Mouse (Mus musculus) stomach, embryonic 14.5 days (tissue): Measurements from ENCODE around the gene Ror2. TPM values are rescaled to one million over a fixed set of nuclear protein-coding genes. Genes with fewer than 3 reads are reported as not detected.

ENCODE experiments used
- ATAC-seq: fragments of 200-750 bp; cut with Nextera tagmentation; 2 replicates; pipeline ENCODE4 v1.8.0; 2017; ENCODE audit warnings: low read depth, moderate TSS enrichment; ENCODE audit not compliant: insufficient number of reproducible peaks, insufficient read depth, low FRiP score
- H3K27ac ChIP-seq: fragments of 300-500 bp; sonication (generic); 2 replicates; pipeline ENCODE4 v1.5.1; 2014; ENCODE audit warnings: mild to moderate bottlenecking, low read length, moderate library complexity, mixed read lengths
- H3K27me3 ChIP-seq: fragments of 300-500 bp; sonication (generic); 2 replicates; pipeline ENCODE4 v1.6.1; 2014; ENCODE audit warnings: low read length, control low read depth, mixed read lengths; ENCODE audit not compliant: control insufficient read depth, insufficient read depth
- H3K36me3 ChIP-seq: fragments of 300-500 bp; sonication (generic); 2 replicates; pipeline ENCODE4 v1.6.1; 2014; ENCODE audit warnings: mild to moderate bottlenecking, control low read depth, low read length, moderate library complexity, mixed read lengths; ENCODE audit not compliant: control insufficient read depth, insufficient read depth
- H3K4me1 ChIP-seq: fragments of 300-500 bp; sonication (generic); 2 replicates; pipeline ENCODE4 v1.6.1; 2014; ENCODE audit warnings: low read length, control low read depth, mixed read lengths; ENCODE audit not compliant: control insufficient read depth, insufficient read depth
- H3K4me2 ChIP-seq: fragments of 300-500 bp; sonication (generic); replicated peaks from 2 replicates; pipeline ENCODE4 v1.6.1; 2014; ENCODE audit warnings: low read depth, low read length, control low read depth
- H3K4me3 ChIP-seq: fragments of 300-500 bp; sonication (generic); 2 replicates; pipeline ENCODE4 v1.5.1; 2014; ENCODE audit warnings: low read depth, low read length, control low read depth
- H3K9ac ChIP-seq: fragments of 300-500 bp; sonication (generic); replicated peaks from 2 replicates; pipeline ENCODE4 v1.6.1; 2014; ENCODE audit warnings: low read depth, mild to moderate bottlenecking, control low read depth, low read length, moderate library complexity, mixed read lengths
- H3K9me3 ChIP-seq: fragments of 300-500 bp; sonication (generic); 2 replicates; pipeline ENCODE4 v1.6.1; 2016; ENCODE audit warnings: low read depth, low read length, control low read depth; ENCODE audit not compliant: control insufficient read depth
- WGBS: fragments of 180-500 bp; shearing (Covaris S2); extraction: QIAGEN DNeasy Blood & Tissue Kit; methylation state at CpG from one replicate; pipeline ENCODE4 v1.1.7; 2014; 5-methylcytosine and 5-hydroxymethylcytosine counted together
- polyA plus RNA-seq: library from polyadenylated mRNA; unstranded; fragments of >200 nt; fragmentation: Nextera tagmentation; extraction: Ambion mirVana; gene quantifications from 2 replicates; pipeline ENCODE4 v1.2.1, GENCODE M21; 2014

The Ror2 gene
- polyA plus RNA-seq, 1 experiment from 2014 or later = 13.9 TPM

GRCm38 (mm10) chr13:53310442-53310841 lies 24.5 kb upstream of the Ror2 start:
- no peaks in the 10 kb centered on the region for H3K27me3 ChIP-seq
- H3K4me1 ChIP-seq = peaks cover 13% of the 10 kb centered on the region
- ATAC-seq = no peak
- peak overlapping the region; percentile 85 for H3K27ac ChIP-seq
- no peaks in the 10 kb centered on the region for H3K36me3 ChIP-seq
- 74% methylated on average over 5 of the region's 5 CpGs for WGBS
- no peak overlapping the region for H3K9ac ChIP-seq
- H3K9me3 ChIP-seq = no peaks in the 10 kb centered on the region
- no peak overlapping the region for H3K4me3 ChIP-seq
- H3K4me2 ChIP-seq = peak overlapping the region; percentile 45; the same call in 1 of the 2 replicates

GRCm38 (mm10) chr13:53309661-53310160 lies 23.8 kb upstream of the Ror2 start:
- H3K9ac ChIP-seq = 0 out of 2 replicates have a peak overlapping the region, but pooled peaks have one; percentile 30
- peak overlapping the region; percentile 45 for H3K4me2 ChIP-seq
- no peaks in the 10 kb centered on the region for H3K9me3 ChIP-seq
- no peaks in the 10 kb centered on the region for H3K27me3 ChIP-seq
- 1% methylated on average over 14 of the region's 15 CpGs for WGBS
- peak overlapping the region; percentile 8; the same call in 1 of the 2 replicates for H3K4me3 ChIP-seq
- H3K4me1 ChIP-seq = peaks cover 13% of the 10 kb centered on the region
- ATAC-seq = peak; percentile 84
- no peaks in the 10 kb centered on the region for H3K36me3 ChIP-seq
- peak overlapping the region; percentile 85 for H3K27ac ChIP-seq

GRCm38 (mm10) chr13:53309148-53309547 lies 23.2 kb upstream of the Ror2 start:
- ATAC-seq = peak; percentile 29; the same call in 1 of the 2 replicates
- H3K27me3 ChIP-seq = no peaks in the 10 kb centered on the region
- no peaks in the 10 kb centered on the region for H3K9me3 ChIP-seq
- H3K4me2 ChIP-seq = peak overlapping the region; percentile 45
- 22% methylated on average over 9 of the region's 9 CpGs for WGBS
- H3K4me1 ChIP-seq = peaks cover 13% of the 10 kb centered on the region
- no peaks in the 10 kb centered on the region for H3K36me3 ChIP-seq
- no peak overlapping the region; the same call in 1 of the 2 replicates for H3K9ac ChIP-seq
- peak overlapping the region; percentile 85 for H3K27ac ChIP-seq
- H3K4me3 ChIP-seq = peak overlapping the region; percentile 8; the same call in 1 of the 2 replicates

GRCm38 (mm10) chr13:53306836-53307235 lies 20.9 kb upstream of the Ror2 start:
- H3K36me3 ChIP-seq = no peaks in the 10 kb centered on the region
- no peaks in the 10 kb centered on the region for H3K9me3 ChIP-seq
- H3K27ac ChIP-seq = no peak overlapping the region
- H3K4me2 ChIP-seq = no peak overlapping the region
- 68% methylated on average over 5 of the region's 5 CpGs for WGBS
- no peak overlapping the region for H3K9ac ChIP-seq
- ATAC-seq = no peak
- H3K27me3 ChIP-seq = no peaks in the 10 kb centered on the region
- H3K4me1 ChIP-seq = peaks cover 13% of the 10 kb centered on the region
- no peak overlapping the region for H3K4me3 ChIP-seq

- no peak overlapping the region for H3K4me2 ChIP-seq
- no peak overlapping the region for H3K9ac ChIP-seq
- H3K4me3 ChIP-seq = no peak overlapping the region
- no peak overlapping the region for H3K27ac ChIP-seq
- WGBS = 85% methylated on average over 8 of the region's 8 CpGs
- H3K36me3 ChIP-seq = no peaks in the 10 kb centered on the region
- H3K4me1 ChIP-seq = peaks cover 11% of the 10 kb centered on the region
- H3K27me3 ChIP-seq = no peaks in the 10 kb centered on the region
- no peak for ATAC-seq
- H3K9me3 ChIP-seq = no peaks in the 10 kb centered on the region
Measured at GRCm38 (mm10) chr13:53305256-53305655, 19.3 kb upstream of the Ror2 start.

GRCm38 (mm10) chr13:53302688-53303087 lies 16.8 kb upstream of the Ror2 start:
- no peak overlapping the region for H3K9ac ChIP-seq
- H3K27me3 ChIP-seq = no peaks in the 10 kb centered on the region
- H3K4me3 ChIP-seq = no peak overlapping the region
- no peaks in the 10 kb centered on the region for H3K9me3 ChIP-seq
- 51% methylated on average over 10 of the region's 10 CpGs for WGBS
- H3K4me2 ChIP-seq = no peak overlapping the region
- ATAC-seq = no peak
- H3K4me1 ChIP-seq = peaks cover 11% of the 10 kb centered on the region
- H3K27ac ChIP-seq = no peak overlapping the region
- no peaks in the 10 kb centered on the region for H3K36me3 ChIP-seq

- H3K9me3 ChIP-seq = no peaks in the 10 kb centered on the region
- WGBS = 8% methylated on average over 12 of the region's 12 CpGs
- peak; percentile 62; the same call in 1 of the 2 replicates for ATAC-seq
- H3K27ac ChIP-seq = no peak overlapping the region; the same call in 1 of the 2 replicates
- no peaks in the 10 kb centered on the region for H3K36me3 ChIP-seq
- H3K4me2 ChIP-seq = no peak overlapping the region
- no peak overlapping the region for H3K9ac ChIP-seq
- H3K4me1 ChIP-seq = peaks cover 20% of the 10 kb centered on the region
- H3K27me3 ChIP-seq = no peaks in the 10 kb centered on the region
- no peak overlapping the region for H3K4me3 ChIP-seq
Measured at GRCm38 (mm10) chr13:53293065-53293464, 7.1 kb upstream of the Ror2 start.

- H3K27me3 ChIP-seq = no peaks in the 10 kb centered on the region
- WGBS = 19% methylated on average over 3 of the region's 3 CpGs
- H3K36me3 ChIP-seq = no peaks in the 10 kb centered on the region
- no peak overlapping the region for H3K9ac ChIP-seq
- no peak overlapping the region; the same call in 1 of the 2 replicates for H3K27ac ChIP-seq
- H3K4me3 ChIP-seq = no peak overlapping the region
- peaks cover 12% of the 10 kb centered on the region; the same call in 1 of the 2 replicates for H3K4me1 ChIP-seq
- no peaks in the 10 kb centered on the region for H3K9me3 ChIP-seq
- H3K4me2 ChIP-seq = no peak overlapping the region
- no peak for ATAC-seq
Measured at GRCm38 (mm10) chr13:53292244-53292643, 6.3 kb upstream of the Ror2 start.
